9 mouse cellular contexts compared by ENCODE assay signal in the genomic region with DNA sequence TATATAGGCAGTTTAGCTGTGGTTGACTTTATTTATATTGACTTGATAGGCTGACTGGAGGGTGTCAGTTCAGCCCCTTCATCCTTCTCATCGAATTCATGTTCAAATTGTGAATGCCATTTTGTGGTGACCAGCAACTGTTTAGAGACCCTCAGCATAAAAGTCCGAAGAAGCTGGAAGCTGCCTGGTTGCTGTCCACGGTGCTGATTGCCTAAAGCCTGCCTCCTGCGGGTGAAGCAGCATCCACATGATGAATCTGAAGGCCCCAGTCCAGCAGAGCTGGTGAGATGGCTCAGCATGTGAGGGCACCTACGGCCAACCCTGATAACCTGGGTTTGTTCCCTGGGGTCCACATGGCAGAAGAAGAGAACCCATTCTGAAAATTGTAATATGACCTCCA. TPM values are rescaled to one million over a fixed set of nuclear protein-coding genes. Genes with fewer than 3 reads are reported as not detected.
DNase-seq lines count a peak whose midpoint lies in the region; ATAC-seq and TF ChIP-seq lines count a peak whose summit lies in the region.
"Had no signal": no experiment of that assay in that cellular context is flagged by ENCODE, and none has a peak within 500 bp of the region (broad histone marks: within the 10 kb centered on the region; RNA-seq: fewer than 3 reads in every experiment).

No protein-coding gene starts in this region.

- H3K9ac ChIP-seq in liver, embryonic 14.5 days (replicated peaks) = no peak overlapping the region
- H3K9ac ChIP-seq: liver, embryonic 15.5 days had no signal

- no peak overlapping the region for H3K27ac ChIP-seq in layer of hippocampus, adult 2 months
- H3K27ac ChIP-seq in liver, embryonic 14.5 days = no peak overlapping the region
- H3K27ac ChIP-seq: liver, embryonic 15.5 days had no signal

- peaks cover 15% of the 10 kb centered on the region for H3K27me3 ChIP-seq in liver, embryonic 14.5 days (ENCODE audit: control insufficient read depth, insufficient read depth, low read length)

- H3K4me3 ChIP-seq in layer of hippocampus, adult 2 months = no peak overlapping the region
- H3K4me3 ChIP-seq in liver, embryonic 14.5 days (ENCODE audit: insufficient read depth in 1 of 2, low read depth in 2 of 2, low read length in 2 of 2) = no peak overlapping the region
- H3K4me3 ChIP-seq: liver, embryonic 15.5 days had no signal

- WGBS in liver, embryonic 14.5 days (ENCODE audit: insufficient replicate concordance) = 10% methylated on average over 5 of the region's 5 CpGs

- DNase-seq in layer of hippocampus, adult 2 months (ENCODE audit: low spot score in 2 of 2) = no peak
- no peak for DNase-seq in layer of hippocampus, postnatal 36 days
- DNase-seq in NIH3T3 (ENCODE audit: low read depth) = peak; percentile 72
- DNase-seq in liver, embryonic 14.5 days (ENCODE audit: low read depth in 3 of 3, low spot score in 3 of 3) = no peak
- peak; percentile 72 for DNase-seq in thymus, postnatal 4 days
- no peak for DNase-seq in left cerebral cortex, postnatal 14 days (ENCODE audit: low spot score in 2 of 2)
- no peak for DNase-seq in right cerebral cortex, postnatal 36 days (ENCODE audit: low spot score in 2 of 2)

- H3K9me3 ChIP-seq in liver, embryonic 14.5 days (ENCODE audit: control insufficient read depth, low read length) = no peaks in the 10 kb centered on the region
- H3K9me3 ChIP-seq: liver, embryonic 15.5 days had no signal

- no peak overlapping the region for H3K4me2 ChIP-seq in liver, embryonic 14.5 days (ENCODE audit: low read depth)
- H3K4me2 ChIP-seq: liver, embryonic 15.5 days had no signal

- TF ChIP-seq EP300 in liver, embryonic 14.5 days (IDR thresholded peaks at IDR 0.05; ENCODE audit: low read depth) = no peak

- no peaks in the 10 kb centered on the region for H3K36me3 ChIP-seq in liver, embryonic 14.5 days (replicated peaks; ENCODE audit: control insufficient read depth, insufficient read depth, low read depth)
- H3K36me3 ChIP-seq: liver, embryonic 15.5 days had no signal

- intact Hi-C loops in left cerebral cortex, postnatal 14 days (cut with DNase I) = no loop called here

- TF ChIP-seq CTCF in layer of hippocampus, adult 2 months (conservative IDR thresholded peaks at IDR 0.05) = peak; percentile 26
- peak; percentile 27; the same call in 1 of the 2 replicates for TF ChIP-seq CTCF in liver, embryonic 14.5 days (IDR thresholded peaks at IDR 0.05; ENCODE audit: low read depth)

- ATAC-seq in common myeloid progenitor, adult 5-6 weeks (replicated peaks; ENCODE audit: low read depth, poor library complexity, severe bottlenecking) = peak; percentile 71
- no peak for ATAC-seq in liver, embryonic 14.5 days (ENCODE audit: insufficient read depth)

- H3K4me1 ChIP-seq in liver, embryonic 14.5 days (replicated peaks; ENCODE audit: control insufficient read depth in 2 of 2, insufficient read depth in 2 of 2, low read length in 1 of 2) = no peaks in the 10 kb centered on the region

RNA-seq across cellular contexts. Expression of a gene that starts 4.1 kb away (rescaled TPM):
- total RNA-seq in layer of hippocampus, adult 2 months (2021) = under 1 TPM; 0.15 to 0.36 TPM
- total RNA-seq in layer of hippocampus, postnatal 36 days (2021) = under 1 TPM; 0.10 to 0.46 TPM
- total RNA-seq in common myeloid progenitor, adult 5-6 weeks (2017) = not detected in 2 replicates
- polyA plus RNA-seq in liver, embryonic 14.5 days (2012; rRNA removed) = not detected in 2 replicates
- not detected in 2 replicates for polyA plus RNA-seq in liver, embryonic 14.5 days (2014; fragmentation: Nextera tagmentation; extraction: Ambion mirVana)
- under 1 TPM; 0.15 to 0.17 TPM for total RNA-seq in left cerebral cortex, postnatal 14 days (2021)
- polyA plus RNA-seq: liver, embryonic 15.5 days had no signal

RNA-seq across cellular contexts. Expression of a gene that starts 23.2 kb away (rescaled TPM):
- 10 to 100 TPM; 63.6 to 65.9 TPM for total RNA-seq in layer of hippocampus, adult 2 months (2021)
- total RNA-seq in layer of hippocampus, postnatal 36 days (2021) = 10 to 100 TPM; 70.9 to 71.2 TPM
- 8.4 and 11.1 TPM in 2 replicates for total RNA-seq in common myeloid progenitor, adult 5-6 weeks (2017)
- polyA plus RNA-seq in liver, embryonic 14.5 days (2012; rRNA removed) = 1.7 and 2.3 TPM in 2 replicates
- polyA plus RNA-seq in liver, embryonic 14.5 days (2014; fragmentation: Nextera tagmentation; extraction: Ambion mirVana) = 1.1 TPM in 2 replicates
- total RNA-seq in left cerebral cortex, postnatal 14 days (2021) = 10 to 100 TPM; 59.1 to 61.4 TPM

Comparison
In these comparisons a context has a peak if more than half of its experiments do, and no peak if none do; other contexts are left out.
1. DNase-seq: peak in NIH3T3 (single experiment) and thymus, postnatal 4 days (single experiment); none in layer of hippocampus, adult 2 months (0 of 2), layer of hippocampus, postnatal 36 days (0 of 2), liver, embryonic 14.5 days (0 of 3), left cerebral cortex, postnatal 14 days (0 of 2) and right cerebral cortex, postnatal 36 days (0 of 2).